Mouse (Mus musculus): ENCODE results near the gene Ntan1. TPM values are rescaled to one million over a fixed set of nuclear protein-coding genes. Genes with fewer than 3 reads are reported as not detected.
"Not testable (repeated sequence)": the region's sequence is repeated elsewhere in the genome, so short reads cannot be mapped to it uniquely, and the experiment has no call there.

Ntan1 gene
- polyA plus RNA-seq, 1 experiment from 2014 or later, result 199 TPM

- no peaks in the 10 kb centered on the region for H3K4me1 ChIP-seq (replicated peaks)
- H3K27ac ChIP-seq (replicated peaks), result no peak overlapping the region
- no peak overlapping the region for H3K4me2 ChIP-seq
- no peaks in the 10 kb centered on the region for H3K27me3 ChIP-seq
- peaks cover 77% of the 10 kb centered on the region for H3K36me3 ChIP-seq
- H3K4me3 ChIP-seq, result no peak overlapping the region
- H3K9me3 ChIP-seq, result no peaks in the 10 kb centered on the region
- WGBS, result 93% methylated on average over 7 of the region's 7 CpGs
- no peak overlapping the region for H3K9ac ChIP-seq
- no peak for ATAC-seq (ENCODE audit: low FRiP score, low read depth)
Observed at GRCm38 (mm10) chr16:13840056-13840455, 21.4 kb downstream of the Ntan1 start.

DNA sequence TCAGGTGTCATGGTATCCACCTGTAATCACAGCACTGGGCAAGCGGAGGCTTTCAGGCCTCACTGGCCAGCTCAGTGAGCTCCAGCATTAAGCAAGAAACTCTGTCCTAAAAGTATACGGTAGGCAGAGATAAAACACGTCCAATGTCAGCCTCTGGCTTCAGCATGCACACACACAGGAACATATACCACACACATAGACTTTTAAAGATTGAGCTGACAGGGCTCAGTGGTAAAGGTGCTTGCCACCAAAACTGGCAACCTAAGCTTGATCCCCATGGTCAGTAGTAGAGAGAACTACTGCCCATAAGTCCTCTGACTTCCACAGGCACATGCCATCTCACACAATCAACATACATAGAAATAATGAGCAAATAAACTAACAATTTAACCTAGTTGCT is 22.3 kb downstream of the Ntan1 start:
- Histone ChIP-seq H3K27ac (replicated peaks) (no peak overlapping the region), H3K4me2 (no peak overlapping the region), H3K9ac (no peak overlapping the region), H3K9me3 (no peaks in the 10 kb centered on the region), H3K4me1 (replicated peaks) (no peaks in the 10 kb centered on the region), H3K4me3 (no peak overlapping the region), H3K36me3 (peaks cover 75% of the 10 kb centered on the region), H3K27me3 (no peaks in the 10 kb centered on the region)
- WGBS, result 94% methylated on average over 3 of the region's 3 CpGs
- ATAC-seq (ENCODE audit: low FRiP score, low read depth), result no peak

DNA sequence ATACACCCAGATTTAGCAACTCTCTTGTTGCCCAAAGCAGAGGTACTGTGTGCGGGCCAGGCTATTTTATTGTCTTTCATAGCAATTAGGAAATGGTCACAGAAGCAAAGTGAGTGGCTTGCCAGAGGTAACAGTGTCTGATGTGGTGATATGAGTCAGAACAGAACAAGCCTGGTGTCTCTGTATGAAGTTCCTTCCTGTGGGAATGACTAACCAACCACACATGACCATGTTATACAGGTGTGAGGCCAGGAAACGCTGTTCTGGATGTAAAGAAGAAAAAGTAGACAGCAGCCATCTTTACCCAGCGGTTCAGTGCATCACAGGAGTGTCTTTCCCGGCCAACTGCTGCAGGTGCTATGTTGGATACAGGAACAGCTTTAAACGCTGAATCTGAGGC is 26.4 kb downstream of the Ntan1 start:
- H3K36me3 ChIP-seq, result peaks cover 55% of the 10 kb centered on the region
- no peak overlapping the region for H3K4me2 ChIP-seq
- WGBS, result 96% methylated on average over 5 of the region's 5 CpGs
- ATAC-seq (ENCODE audit: low FRiP score, low read depth), result no peak
- H3K9me3 ChIP-seq, result no peaks in the 10 kb centered on the region
- no peaks in the 10 kb centered on the region for H3K4me1 ChIP-seq (replicated peaks)
- no peak overlapping the region for H3K4me3 ChIP-seq
- no peaks in the 10 kb centered on the region for H3K27me3 ChIP-seq
- no peak overlapping the region for H3K27ac ChIP-seq (replicated peaks)
- no peak overlapping the region for H3K9ac ChIP-seq

DNA sequence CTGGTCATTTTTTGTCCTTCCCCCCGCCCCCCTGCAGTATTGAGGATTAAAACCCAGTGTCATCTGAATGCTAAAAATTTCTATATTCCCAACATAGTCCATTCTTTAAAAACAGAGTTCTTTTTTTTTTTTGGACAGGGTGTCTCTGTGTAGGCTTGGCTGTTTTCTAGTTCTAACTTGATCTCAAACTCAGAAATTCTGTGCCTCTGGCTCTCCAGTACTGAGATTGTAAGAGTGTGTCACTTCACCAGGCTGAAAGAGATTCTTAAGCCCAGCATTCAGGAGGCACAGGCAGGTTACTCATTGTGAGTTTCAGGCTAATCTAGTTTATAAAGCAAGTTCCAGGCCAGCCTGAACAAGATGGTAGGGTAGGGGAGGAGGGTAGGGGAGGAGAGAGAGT is 28.0 kb downstream of the Ntan1 start:
- Histone ChIP-seq H3K4me3 (no peak overlapping the region), H3K9me3 (no peaks in the 10 kb centered on the region), H3K9ac (no peak overlapping the region), H3K36me3 (peaks cover 44% of the 10 kb centered on the region), H3K27ac (replicated peaks) (no peak overlapping the region), H3K4me2 (no peak overlapping the region), H3K4me1 (replicated peaks) (no peaks in the 10 kb centered on the region), H3K27me3 (no peaks in the 10 kb centered on the region)
- ATAC-seq (ENCODE audit: low FRiP score, low read depth), result no peak
- WGBS, result 95% methylated on average over 1 of the region's 1 CpGs

GRCm38 (mm10) chr16:13848310-13848709 is 29.7 kb downstream of the Ntan1 start:
- H3K4me3 ChIP-seq, result no peak overlapping the region
- no peak overlapping the region for H3K4me2 ChIP-seq
- no peaks in the 10 kb centered on the region for H3K9me3 ChIP-seq
- H3K9ac ChIP-seq, result no peak overlapping the region
- no peak overlapping the region for H3K27ac ChIP-seq (replicated peaks)
- no peaks in the 10 kb centered on the region for H3K27me3 ChIP-seq
- H3K36me3 ChIP-seq, result peaks cover 41% of the 10 kb centered on the region
- 79% methylated on average over 2 of the region's 2 CpGs for WGBS
- no peak for ATAC-seq (ENCODE audit: low FRiP score, low read depth)
- no peaks in the 10 kb centered on the region for H3K4me1 ChIP-seq (replicated peaks)

- 97% methylated on average over 4 of the region's 4 CpGs for WGBS
- Histone ChIP-seq H3K27me3 (no peaks in the 10 kb centered on the region), H3K9ac (no peak overlapping the region), H3K4me2 (no peak overlapping the region), H3K27ac (replicated peaks) (no peak overlapping the region), H3K4me3 (no peak overlapping the region), H3K4me1 (replicated peaks) (no peaks in the 10 kb centered on the region), H3K36me3 (peaks cover 38% of the 10 kb centered on the region), H3K9me3 (no peaks in the 10 kb centered on the region)
- no peak for ATAC-seq (ENCODE audit: low FRiP score, low read depth)
Observed at GRCm38 (mm10) chr16:13851446-13851845, 32.8 kb downstream of the Ntan1 start.

GRCm38 (mm10) chr16:13853886-13854285 is 35.2 kb downstream of the Ntan1 start:
- peaks cover 43% of the 10 kb centered on the region for H3K36me3 ChIP-seq
- H3K9ac ChIP-seq, result no peak overlapping the region
- WGBS, result 97% methylated on average over 4 of the region's 4 CpGs

DNA sequence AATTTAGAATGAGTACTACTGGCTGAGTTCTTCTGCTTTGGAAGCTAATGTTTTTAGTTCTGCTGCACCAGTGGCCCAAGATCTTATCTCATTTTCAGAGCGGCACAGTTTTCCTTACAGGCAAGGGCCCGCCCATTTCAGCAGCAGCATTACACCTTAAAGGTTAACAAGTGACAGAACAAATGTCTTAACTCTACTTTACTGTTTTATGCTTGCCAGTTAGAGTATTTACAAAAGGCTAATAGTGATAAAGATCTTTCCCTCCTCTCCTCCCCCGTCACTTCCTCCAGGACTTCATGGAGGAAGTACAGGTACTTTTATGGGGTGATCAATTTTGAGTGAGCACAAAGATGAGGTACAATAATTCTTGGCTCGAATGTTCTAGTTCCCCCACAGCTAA is 47.4 kb downstream of the Ntan1 start:
- ATAC-seq (ENCODE audit: low FRiP score, low read depth), result no peak
- Histone ChIP-seq H3K27me3 (no peaks in the 10 kb centered on the region), H3K36me3 (peaks cover 10% of the 10 kb centered on the region), H3K9ac (no peak overlapping the region), H3K4me3 (no peak overlapping the region), H3K27ac (replicated peaks) (no peak overlapping the region), H3K4me2 (no peak overlapping the region), H3K4me1 (replicated peaks) (no peaks in the 10 kb centered on the region), H3K9me3 (no peaks in the 10 kb centered on the region)
- WGBS, result 92% methylated on average over 4 of the region's 4 CpGs

More at GRCm38 (mm10) chr16:13853886-13854285, 35.2 kb downstream of the Ntan1 start:
- Histone ChIP-seq H3K4me1 (replicated peaks) (no peaks in the 10 kb centered on the region), H3K9me3 (no peaks in the 10 kb centered on the region), H3K4me3 (no peak overlapping the region), H3K27ac (replicated peaks) (no peak overlapping the region), H3K27me3 (no peaks in the 10 kb centered on the region), H3K4me2 (no peak overlapping the region)
- ATAC-seq (ENCODE audit: low FRiP score, low read depth), result no peak

- no peak overlapping the region for H3K9ac ChIP-seq
- H3K4me3 ChIP-seq, result no peak overlapping the region
Observed at GRCm38 (mm10) chr16:13866616-13867015, 48.0 kb downstream of the Ntan1 start.

GRCm38 (mm10) chr16:13867406-13867805 is 48.8 kb downstream of the Ntan1 start:
- not testable (repeated sequence) for H3K4me1 ChIP-seq (replicated peaks)
- 11% methylated on average over 5 of the region's 5 CpGs for WGBS

More at GRCm38 (mm10) chr16:13866616-13867015, 48.0 kb downstream of the Ntan1 start:
- Histone ChIP-seq H3K27ac (replicated peaks) (no peak overlapping the region), H3K4me2 (no peak overlapping the region), H3K27me3 (no peaks in the 10 kb centered on the region), H3K4me1 (replicated peaks) (no peaks in the 10 kb centered on the region), H3K36me3 (peaks cover 10% of the 10 kb centered on the region), H3K9me3 (no peaks in the 10 kb centered on the region)
- WGBS, result 76% methylated on average over 5 of the region's 5 CpGs
- ATAC-seq (ENCODE audit: low FRiP score, low read depth), result no peak

GRCm38 (mm10) chr16:13867910-13868514 is 49.4 kb downstream of the Ntan1 start:
- ATAC-seq (ENCODE audit: low FRiP score, low read depth), result peak; percentile 73
- 9% methylated on average over 38 of the region's 42 CpGs for WGBS
- H3K27ac ChIP-seq (replicated peaks), result no peak overlapping the region
- H3K9ac ChIP-seq, result no peak overlapping the region; the same call in 1 of the 2 replicates
- H3K4me3 ChIP-seq, result peak overlapping the region; percentile 13
- no peaks in the 10 kb centered on the region for H3K9me3 ChIP-seq
- no peaks in the 10 kb centered on the region for H3K4me1 ChIP-seq (replicated peaks)
- H3K4me2 ChIP-seq, result peak overlapping the region; percentile 44
- H3K27me3 ChIP-seq, result no peaks in the 10 kb centered on the region
- H3K36me3 ChIP-seq, result peaks cover 15% of the 10 kb centered on the region

More at GRCm38 (mm10) chr16:13867406-13867805, 48.8 kb downstream of the Ntan1 start:
- not testable (repeated sequence) for H3K4me3 ChIP-seq; H3K27me3 ChIP-seq; H3K9me3 ChIP-seq; H3K4me2 ChIP-seq; H3K27ac ChIP-seq (replicated peaks); H3K9ac ChIP-seq; ATAC-seq (ENCODE audit: low FRiP score, low read depth)
- peaks cover 15% of the 10 kb centered on the region for H3K36me3 ChIP-seq

DNA sequence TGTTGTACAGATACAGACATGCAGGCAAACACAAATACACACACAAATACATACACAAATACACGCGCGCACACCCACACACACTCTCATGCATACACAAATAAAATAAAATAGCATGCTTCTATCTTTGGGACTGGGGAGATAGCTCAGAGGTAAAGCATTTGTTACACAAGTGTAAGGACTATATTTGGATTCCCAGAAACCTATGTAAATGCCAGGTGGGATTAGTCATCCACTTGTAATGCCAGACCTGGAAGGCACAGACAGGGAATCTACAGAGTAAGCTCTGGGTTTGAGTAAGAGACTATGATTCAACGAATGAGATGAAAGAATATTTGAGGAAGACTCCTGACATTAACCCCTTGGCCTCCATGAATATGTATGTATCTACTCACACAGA is 56.8 kb downstream of the Ntan1 start:
- Histone ChIP-seq H3K36me3 (peaks cover 29% of the 10 kb centered on the region), H3K9ac (no peak overlapping the region), H3K4me2 (no peak overlapping the region), H3K27ac (replicated peaks) (no peak overlapping the region), H3K4me1 (replicated peaks) (no peaks in the 10 kb centered on the region), H3K9me3 (no peaks in the 10 kb centered on the region), H3K27me3 (no peaks in the 10 kb centered on the region), H3K4me3 (no peak overlapping the region)
- WGBS, result 95% methylated on average over 4 of the region's 4 CpGs
- no peak for ATAC-seq (ENCODE audit: low FRiP score, low read depth)
